ENCODE assay signal across 17 mouse cellular contexts in the genomic region with DNA sequence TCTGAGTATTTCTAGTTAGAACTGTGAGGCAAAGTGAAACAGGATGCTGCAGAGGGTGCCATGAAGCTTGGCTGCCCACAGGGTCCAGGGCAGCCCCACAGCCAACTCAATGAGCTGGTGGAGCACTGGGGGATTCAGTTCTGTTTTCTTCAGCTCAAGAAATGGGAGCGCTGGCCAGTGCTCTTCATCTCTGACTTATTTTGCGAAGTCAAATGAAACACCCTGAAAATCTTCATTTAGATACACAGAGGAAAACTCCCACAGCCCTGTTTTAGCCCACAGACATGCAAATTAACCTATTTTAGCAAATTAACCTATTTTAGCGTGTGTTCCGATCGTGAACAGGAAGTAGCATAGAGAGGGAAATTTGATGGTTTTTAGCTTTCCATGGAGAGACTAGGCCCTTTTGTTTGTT. TPM values are rescaled to one million over a fixed set of nuclear protein-coding genes. Genes with fewer than 3 reads are reported as not detected.
A peak's percentile ranks its signal among the peaks of the same experiment; 100 is the strongest.
DNase-seq lines count a peak whose midpoint lies in the region; ATAC-seq lines count a peak whose summit lies in the region.
"Had no signal": no experiment of that assay in that cellular context is flagged by ENCODE, and none has a peak within 500 bp of the region (broad histone marks: within the 10 kb centered on the region; RNA-seq: fewer than 3 reads in every experiment).

No protein-coding gene starts in this region.

- no peak overlapping the region for H3K4me3 ChIP-seq in liver, embryonic 11.5 days (ENCODE audit: low read depth, low read length)
- H3K4me3 ChIP-seq: embryonic facial prominence, embryonic 12.5 days; forebrain, embryonic 15.5 days; hindbrain, embryonic 10.5 days; stomach, embryonic 15.5 days had no signal

- no peak overlapping the region for H3K9ac ChIP-seq in liver, embryonic 11.5 days (ENCODE audit: low read depth, low read length)
- H3K9ac ChIP-seq: embryonic facial prominence, embryonic 12.5 days; forebrain, embryonic 15.5 days; stomach, embryonic 15.5 days had no signal

- 85% methylated on average over 5 of the region's 5 CpGs for WGBS in liver, embryonic 11.5 days

- no peak for ATAC-seq in liver, embryonic 11.5 days (replicated peaks; ENCODE audit: low FRiP score)
- peak; percentile 42 for ATAC-seq in granulocyte monocyte progenitor cell, adult 5-6 weeks (replicated peaks; ENCODE audit: poor library complexity, severe bottlenecking)
- ATAC-seq in monocyte, adult 5-6 weeks (replicated peaks; ENCODE audit: insufficient number of reproducible peaks, low FRiP score, low TSS enrichment, poor library complexity, severe bottlenecking) = peak; percentile 34; the same call in 1 of the 2 replicates
- ATAC-seq: forebrain, embryonic 15.5 days; Patski had no signal

- H3K4me2 ChIP-seq in liver, embryonic 11.5 days = peak overlapping the region; percentile 59
- H3K4me2 ChIP-seq: embryonic facial prominence, embryonic 12.5 days; forebrain, embryonic 15.5 days; stomach, embryonic 15.5 days had no signal

- H3K27ac ChIP-seq in liver, embryonic 11.5 days (ENCODE audit: low read depth, low read length) = peak overlapping the region; percentile 67; the same call in 1 of the 2 replicates
- H3K27ac ChIP-seq: embryonic facial prominence, embryonic 12.5 days; forebrain, embryonic 15.5 days; hindbrain, embryonic 10.5 days; stomach, embryonic 15.5 days had no signal

- H3K4me1 ChIP-seq in liver, embryonic 11.5 days (replicated peaks; ENCODE audit: control insufficient read depth, insufficient read depth, low read length) = peaks cover 20% of the 10 kb centered on the region
- H3K4me1 ChIP-seq: embryonic facial prominence, embryonic 12.5 days; forebrain, embryonic 15.5 days; hindbrain, embryonic 10.5 days; stomach, embryonic 15.5 days had no signal

- no peaks in the 10 kb centered on the region for H3K36me3 ChIP-seq in liver, embryonic 11.5 days (ENCODE audit: control insufficient read depth, insufficient read depth, low read length)
- H3K36me3 ChIP-seq: embryonic facial prominence, embryonic 12.5 days; forebrain, embryonic 15.5 days; hindbrain, embryonic 10.5 days; stomach, embryonic 15.5 days had no signal

- DNase-seq in heart, adult 11 months = peak; percentile 68
- no peak for DNase-seq in heart, adult 8-10 months (ENCODE audit: low spot score)
- DNase-seq in liver, embryonic 11.5 days (ENCODE audit: low spot score) = no peak
- DNase-seq in liver = no peak
- no peak for DNase-seq in urinary bladder, adult 18-20 months (ENCODE audit: low spot score in 2 of 2)
- no peak for DNase-seq in thymus, postnatal 36 days
- DNase-seq: adrenal gland, postnatal 14 days; cerebellum, adult 2 months; kidney, adult 18-20 months; midbrain, embryonic 14.5 days had no signal

- peaks cover 3% of the 10 kb centered on the region; the same call in 1 of the 2 replicates for H3K9me3 ChIP-seq in liver, embryonic 11.5 days (ENCODE audit: control insufficient read depth, low read length)
- H3K9me3 ChIP-seq: embryonic facial prominence, embryonic 12.5 days; forebrain, embryonic 15.5 days; stomach, embryonic 15.5 days had no signal

- no peaks in the 10 kb centered on the region for H3K27me3 ChIP-seq in liver, embryonic 11.5 days (replicated peaks; ENCODE audit: control insufficient read depth, insufficient read depth, low read length)
- H3K27me3 ChIP-seq: embryonic facial prominence, embryonic 12.5 days; forebrain, embryonic 15.5 days; Patski; stomach, embryonic 15.5 days had no signal

RNA-seq across cellular contexts. Expression of a gene that starts 45.4 kb away (rescaled TPM):
- 100 to 1,000 TPM in 2 of 4 experiments, 10 to 100 TPM in 2; 90.5 to 215 (median 150) TPM for total RNA-seq in heart, adult 8-10 months (2022)
- 111 and 116 TPM in 2 replicates for polyA plus RNA-seq in liver, embryonic 11.5 days (2014; fragmentation: Nextera tagmentation; extraction: Ambion mirVana)
- 89.2 and 112 TPM in 2 replicates for total RNA-seq in granulocyte monocyte progenitor cell, adult 5-6 weeks (2014; fragmentation: Nextera tagmentation)
- 84.0 and 92.8 TPM in 2 replicates for total RNA-seq in granulocyte monocyte progenitor cell, adult 5-6 weeks (2017)
- total RNA-seq in monocyte, adult 5-6 weeks (2017) = 65.4 to 124 TPM (median 68.3 TPM) in 3 replicates
